Comparison of ENCODE assay signal across 12 mouse cellular contexts in the genomic region with DNA sequence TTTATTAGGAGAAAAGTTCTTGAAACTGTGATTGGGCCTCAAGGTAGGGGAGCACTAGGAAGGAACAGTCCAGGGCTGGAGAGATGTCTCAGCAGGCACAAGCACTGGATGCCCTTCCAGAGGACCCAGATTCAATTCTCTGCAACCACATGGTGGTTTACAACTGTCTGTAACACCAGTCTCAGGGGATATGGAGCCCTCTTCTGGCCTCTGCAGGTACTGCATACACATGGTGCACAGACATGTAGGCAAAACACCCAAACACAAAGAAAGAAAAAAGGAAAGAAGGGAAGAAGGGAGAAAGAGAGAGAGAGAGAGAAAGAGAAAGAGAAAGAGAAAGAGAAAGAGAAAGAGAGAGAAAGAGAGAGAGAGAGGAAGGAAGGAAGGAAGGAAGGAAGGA.
DNase-seq lines count a peak whose midpoint lies in the region; ATAC-seq and TF ChIP-seq lines count a peak whose summit lies in the region.
"Had no signal": no experiment of that assay in that cellular context is flagged by ENCODE, and none has a peak within 500 bp of the region (broad histone marks: within the 10 kb centered on the region; RNA-seq: fewer than 3 reads in every experiment).

No protein-coding gene starts in this region.

- H3K9ac ChIP-seq in heart, adult 2 months (ENCODE audit: low read depth, low read length) = no peak overlapping the region
- no peak overlapping the region for H3K9ac ChIP-seq in midbrain, postnatal 0 days (replicated peaks; ENCODE audit: low read length, poor library complexity, severe bottlenecking)
- H3K9ac ChIP-seq: liver, embryonic 13.5 days; neural tube, embryonic 15.5 days had no signal

- no peak for TF ChIP-seq EP300 in heart, adult 2 months (IDR thresholded peaks at IDR 0.05; ENCODE audit: insufficient read depth, low read depth, low read length)

- no peaks in the 10 kb centered on the region for H3K79me2 ChIP-seq in heart, adult 2 months (replicated peaks; ENCODE audit: control insufficient read depth, insufficient read depth, low read length)

- no peak overlapping the region for H3K4me2 ChIP-seq in midbrain, postnatal 0 days (ENCODE audit: low read depth, low read length, poor library complexity, severe bottlenecking)
- H3K4me2 ChIP-seq: liver, embryonic 13.5 days; neural tube, embryonic 15.5 days had no signal

- no peaks in the 10 kb centered on the region for H3K27me3 ChIP-seq in heart, adult 2 months (ENCODE audit: control insufficient read depth, insufficient read depth, low read length)
- H3K27me3 ChIP-seq in heart, embryonic 10.5 days (ENCODE audit: insufficient read depth, poor library complexity, severe bottlenecking) = no peaks in the 10 kb centered on the region
- no peaks in the 10 kb centered on the region for H3K27me3 ChIP-seq in midbrain, postnatal 0 days (ENCODE audit: insufficient read depth, low read length)
- H3K27me3 ChIP-seq in midbrain, embryonic 10.5 days (ENCODE audit: low read depth, poor library complexity, severe bottlenecking) = no peaks in the 10 kb centered on the region
- H3K27me3 ChIP-seq: liver, embryonic 13.5 days; neural tube, embryonic 15.5 days had no signal

- TF ChIP-seq POLR2A in heart, adult 2 months (IDR thresholded peaks at IDR 0.05; ENCODE audit: insufficient read depth, low read depth, low read length) = no peak
- no peak for TF ChIP-seq POLR2A in bone marrow, adult 2 months (IDR thresholded peaks at IDR 0.05; ENCODE audit: borderline replicate concordance, control insufficient read depth, low read depth, low read length)

- no peak overlapping the region for H3K4me3 ChIP-seq in heart, adult 2 months
- H3K4me3 ChIP-seq in heart, embryonic 10.5 days = no peak overlapping the region
- H3K4me3 ChIP-seq in midbrain, postnatal 0 days (ENCODE audit: low read depth, low read length) = no peak overlapping the region
- no peak overlapping the region for H3K4me3 ChIP-seq in midbrain, embryonic 10.5 days
- no peak overlapping the region for H3K4me3 ChIP-seq in bone marrow, adult 2 months (replicated peaks; ENCODE audit: control insufficient read depth, low read depth, low read length)
- H3K4me3 ChIP-seq: liver, embryonic 13.5 days; neural tube, embryonic 15.5 days had no signal

- no peaks in the 10 kb centered on the region for H3K36me3 ChIP-seq in heart, adult 2 months (ENCODE audit: control insufficient read depth, insufficient read depth, low read length)
- H3K36me3 ChIP-seq in heart, embryonic 10.5 days = peaks cover 34% of the 10 kb centered on the region
- H3K36me3 ChIP-seq in midbrain, postnatal 0 days (ENCODE audit: insufficient read depth, low read length) = no peaks in the 10 kb centered on the region
- H3K36me3 ChIP-seq in midbrain, embryonic 10.5 days = no peaks in the 10 kb centered on the region
- H3K36me3 ChIP-seq: liver, embryonic 13.5 days; neural tube, embryonic 15.5 days had no signal

- no peaks in the 10 kb centered on the region for H3K9me3 ChIP-seq in heart, embryonic 10.5 days
- H3K9me3 ChIP-seq in midbrain, postnatal 0 days (ENCODE audit: low read length) = no peaks in the 10 kb centered on the region
- no peaks in the 10 kb centered on the region for H3K9me3 ChIP-seq in midbrain, embryonic 10.5 days (replicated peaks)
- H3K9me3 ChIP-seq: liver, embryonic 13.5 days; neural tube, embryonic 15.5 days had no signal

- no peak for DNase-seq in heart, adult 2 months
- DNase-seq in heart, embryonic 10.5 days (ENCODE audit: low spot score) = no peak
- no peak for DNase-seq in midbrain, postnatal 0 days (ENCODE audit: low spot score)
- no peak for DNase-seq in midbrain, embryonic 10.5 days (ENCODE audit: low spot score)
- no peak for DNase-seq in frontal cortex, postnatal 14 days (ENCODE audit: low spot score in 2 of 2)
- no peak for DNase-seq in spleen, postnatal 4 days (ENCODE audit: low spot score in 2 of 2)
- DNase-seq: gastrocnemius, postnatal 10 days; kidney, adult 8-10 months; liver, embryonic 13.5 days had no signal

- peak; percentile 45 for TF ChIP-seq CTCF in heart, adult 2 months (IDR thresholded peaks at IDR 0.05)
- TF ChIP-seq CTCF in midbrain, postnatal 0 days (IDR thresholded peaks at IDR 0.05) = peak; percentile 35; the same call in 1 of the 2 replicates
- peak; percentile 33; the same call in 1 of the 2 replicates for TF ChIP-seq CTCF in bone marrow, adult 2 months (IDR thresholded peaks at IDR 0.05; ENCODE audit: control insufficient read depth, insufficient read depth, low read length)

- ATAC-seq in midbrain, postnatal 0 days (ENCODE audit: low FRiP score) = no peak
- no peak for ATAC-seq in megakaryocyte-erythroid progenitor cell, adult 5-6 weeks (replicated peaks; ENCODE audit: low FRiP score, low TSS enrichment, poor library complexity, severe bottlenecking)

- no peak overlapping the region for H3K27ac ChIP-seq in heart, adult 2 months
- H3K27ac ChIP-seq in heart, embryonic 10.5 days = no peak overlapping the region
- H3K27ac ChIP-seq in midbrain, postnatal 0 days (ENCODE audit: low read depth, low read length) = no peak overlapping the region
- no peak overlapping the region for H3K27ac ChIP-seq in midbrain, embryonic 10.5 days (replicated peaks)
- no peak overlapping the region for H3K27ac ChIP-seq in bone marrow, adult 2 months (ENCODE audit: control insufficient read depth, insufficient read depth, low read depth, low read length, poor library complexity)
- H3K27ac ChIP-seq: liver, embryonic 13.5 days; neural tube, embryonic 15.5 days had no signal

- no peaks in the 10 kb centered on the region for H3K4me1 ChIP-seq in heart, adult 2 months (ENCODE audit: control insufficient read depth, insufficient read depth, low read length)
- H3K4me1 ChIP-seq in heart, embryonic 10.5 days = peaks cover 35% of the 10 kb centered on the region
- H3K4me1 ChIP-seq in midbrain, postnatal 0 days (ENCODE audit: insufficient read depth, low read length) = no peaks in the 10 kb centered on the region
- H3K4me1 ChIP-seq in midbrain, embryonic 10.5 days = peaks cover 18% of the 10 kb centered on the region
- H3K4me1 ChIP-seq in bone marrow, adult 2 months (ENCODE audit: control insufficient read depth, insufficient read depth, low read length) = peaks cover 2% of the 10 kb centered on the region; the same call in 1 of the 2 replicates

- intact Hi-C loops in heart, adult 2 months (cut with DNase I) = no loop called here
